Mouse (Mus musculus): Measurements from ENCODE around the gene Gpc5.

DNA sequence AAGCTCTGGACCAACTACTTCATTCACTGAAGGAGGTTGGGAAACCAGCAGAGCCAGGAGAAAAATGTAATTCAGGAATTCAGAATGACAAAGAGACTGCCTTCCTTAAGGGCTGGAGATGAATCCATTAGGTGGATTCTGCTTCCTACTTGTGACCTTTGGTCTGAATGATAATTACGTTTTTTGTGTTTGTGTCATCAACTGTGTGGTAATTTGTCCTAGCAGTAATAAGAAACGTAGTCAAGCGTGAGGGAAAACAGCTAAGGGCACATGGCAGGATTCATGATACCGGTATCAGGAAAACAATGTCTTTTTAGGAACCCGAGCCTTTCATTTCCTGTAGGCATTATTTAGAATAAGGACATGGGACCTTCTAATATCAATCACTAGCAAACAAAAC is 1045.3 kb downstream of the Gpc5 start:
- TF ChIP-seq POLR2A (IDR thresholded peaks at IDR 0.05; ENCODE audit: borderline replicate concordance, extremely low read depth, low read depth, low read length) = no peak
- no peak for TF ChIP-seq CTCF (IDR thresholded peaks at IDR 0.05; ENCODE audit: insufficient read depth, low read length)
